Mouse (Mus musculus) liver, embryonic 11.5 days (tissue): ENCODE results near the gene Rhd. TPM values are rescaled to one million over a fixed set of nuclear protein-coding genes. Genes with fewer than 3 reads are reported as not detected.
A peak's percentile ranks its signal among the peaks of the same experiment; 100 is the strongest.

ENCODE experiments used
- ATAC-seq: fragments of 200-750 bp; cut with Nextera tagmentation; replicated peaks from 2 replicates; pipeline ENCODE4 v1.8.0; 2017; ENCODE audit warnings: moderate number of reproducible peaks, mild to moderate bottlenecking, moderate TSS enrichment, moderate library complexity; ENCODE audit not compliant: low FRiP score
- DNase-seq: peaks from one replicate; pipeline ENCODE4 v3.0.0-alpha.2; 2017; ENCODE audit warnings: low spot score
- H3K27ac ChIP-seq: fragments of 300-500 bp; sonication (generic); 2 replicates; pipeline ENCODE4 v1.5.1; 2014; ENCODE audit warnings: mild to moderate bottlenecking, low read depth, low read length, control low read depth
- H3K27me3 ChIP-seq: fragments of 300-500 bp; sonication (generic); replicated peaks from 2 replicates; pipeline ENCODE4 v1.6.1; 2014; ENCODE audit warnings: low read length, mixed read lengths; ENCODE audit not compliant: control insufficient read depth, insufficient read depth
- H3K36me3 ChIP-seq: fragments of 300-500 bp; sonication (generic); 2 replicates; pipeline ENCODE4 v1.6.1; 2014; ENCODE audit warnings: mild to moderate bottlenecking, low read length, moderate library complexity, mixed read lengths; ENCODE audit not compliant: control insufficient read depth, insufficient read depth
- H3K4me1 ChIP-seq: fragments of 300-500 bp; sonication (generic); replicated peaks from 2 replicates; pipeline ENCODE4 v1.6.1; 2014; ENCODE audit warnings: low read length, mixed read lengths; ENCODE audit not compliant: control insufficient read depth, insufficient read depth
- H3K4me2 ChIP-seq: fragments of 300-500 bp; sonication (generic); 2 replicates; pipeline ENCODE4 v1.6.1; 2014; ENCODE audit warnings: mild to moderate bottlenecking, control low read depth, moderate library complexity
- H3K4me3 ChIP-seq: fragments of 300-500 bp; sonication (generic); 2 replicates; pipeline ENCODE4 v1.5.1; 2014; ENCODE audit warnings: low read depth, low read length, control low read depth
- H3K9ac ChIP-seq: fragments of 300-500 bp; sonication (generic); 2 replicates; pipeline ENCODE4 v1.6.1; 2014; ENCODE audit warnings: low read depth, low read length, control low read depth
- H3K9me3 ChIP-seq: fragments of 300-500 bp; sonication (generic); 2 replicates; pipeline ENCODE4 v1.6.1; 2016; ENCODE audit warnings: low read length, inconsistent platforms, mixed read lengths; ENCODE audit not compliant: control insufficient read depth
- WGBS: fragments of 180-500 bp; shearing (Covaris S2); extraction: QIAGEN DNeasy Blood & Tissue Kit; methylation state at CpG from one replicate; pipeline ENCODE4 v1.1.7; 2014; 5-methylcytosine and 5-hydroxymethylcytosine counted together
- polyA plus RNA-seq: library from polyadenylated mRNA; unstranded; fragments of >200 nt; fragmentation: Nextera tagmentation; extraction: Ambion mirVana; gene quantifications from 2 replicates; pipeline ENCODE4 v1.2.1, GENCODE M21; 2014

Rhd gene
- polyA plus RNA-seq, 1 experiment from 2014 or later = 213 TPM

- DNase-seq (peak; percentile 56), ATAC-seq (peak; percentile 81)
- 43% methylated on average over 6 of the region's 6 CpGs for WGBS
- Histone ChIP-seq H3K27me3 (no peaks in the 10 kb centered on the region), H3K9me3 (no peaks in the 10 kb centered on the region), H3K9ac (peak overlapping the region; percentile 78), H3K4me2 (peak overlapping the region; percentile 82), H3K4me3 (peak overlapping the region; percentile 66), H3K27ac (peak overlapping the region; percentile 87), H3K4me1 (peaks cover 33% of the 10 kb centered on the region), H3K36me3 (no peaks in the 10 kb centered on the region; the same call in 1 of the 2 replicates)
These were observed 1.0 kb downstream of the Rhd start for GRCm38 (mm10) chr4:134865340-134865739.

GRCm38 (mm10) chr4:134865789-134866188 lies 1.5 kb downstream of the Rhd start:
- DNase-seq = no peak
- Histone ChIP-seq H3K4me1 (peaks cover 37% of the 10 kb centered on the region), H3K4me3 (peak overlapping the region; percentile 66), H3K9me3 (no peaks in the 10 kb centered on the region), H3K27me3 (no peaks in the 10 kb centered on the region), H3K4me2 (peak overlapping the region; percentile 82), H3K36me3 (no peaks in the 10 kb centered on the region; the same call in 1 of the 2 replicates), H3K27ac (peak overlapping the region; percentile 87), H3K9ac (peak overlapping the region; percentile 62)
- no peak for ATAC-seq
- WGBS = 56% methylated on average over 5 of the region's 5 CpGs

DNA sequence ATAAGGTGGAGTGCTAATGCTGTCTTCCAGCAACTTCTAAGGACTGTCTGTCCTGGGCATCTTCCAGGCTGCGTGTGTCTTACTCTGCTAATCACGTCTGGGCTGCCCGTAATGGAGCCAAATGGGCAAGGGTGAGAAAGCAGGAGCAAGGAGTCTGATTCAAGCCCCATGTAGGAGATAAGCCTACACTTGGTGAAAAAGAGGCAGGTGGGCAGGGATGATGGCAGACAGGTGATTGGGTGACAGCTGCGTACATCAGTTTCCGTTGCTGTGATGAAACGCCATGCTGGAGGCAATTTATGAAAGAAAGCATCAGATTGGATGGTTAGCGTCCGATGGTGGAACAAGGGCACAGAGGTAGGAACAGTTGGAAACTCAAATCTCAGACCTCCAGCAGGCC lies 2.9 kb downstream of the Rhd start:
- 88% methylated on average over 8 of the region's 8 CpGs for WGBS
- H3K9ac ChIP-seq = no peak overlapping the region
- peak overlapping the region; percentile 20; the same call in 1 of the 2 replicates for H3K4me3 ChIP-seq
- no peaks in the 10 kb centered on the region; the same call in 1 of the 2 replicates for H3K36me3 ChIP-seq
- peak overlapping the region; percentile 82 for H3K4me2 ChIP-seq
- H3K4me1 ChIP-seq = peaks cover 42% of the 10 kb centered on the region
- no peaks in the 10 kb centered on the region for H3K9me3 ChIP-seq
- H3K27ac ChIP-seq = peak overlapping the region; percentile 94; the same call in 1 of the 2 replicates
- H3K27me3 ChIP-seq = no peaks in the 10 kb centered on the region
- DNase-seq (no peak), ATAC-seq (no peak)

GRCm38 (mm10) chr4:134867661-134868060 lies 3.3 kb downstream of the Rhd start:
- Histone ChIP-seq H3K27me3 (no peaks in the 10 kb centered on the region), H3K9me3 (no peaks in the 10 kb centered on the region), H3K27ac (peak overlapping the region; percentile 94), H3K4me2 (peak overlapping the region; percentile 82), H3K9ac (peak overlapping the region; percentile 66), H3K36me3 (no peaks in the 10 kb centered on the region; the same call in 1 of the 2 replicates), H3K4me3 (peak overlapping the region; percentile 46), H3K4me1 (peaks cover 42% of the 10 kb centered on the region)
- ATAC-seq = no peak
- 75% methylated on average over 8 of the region's 8 CpGs for WGBS
- DNase-seq = no peak

DNA sequence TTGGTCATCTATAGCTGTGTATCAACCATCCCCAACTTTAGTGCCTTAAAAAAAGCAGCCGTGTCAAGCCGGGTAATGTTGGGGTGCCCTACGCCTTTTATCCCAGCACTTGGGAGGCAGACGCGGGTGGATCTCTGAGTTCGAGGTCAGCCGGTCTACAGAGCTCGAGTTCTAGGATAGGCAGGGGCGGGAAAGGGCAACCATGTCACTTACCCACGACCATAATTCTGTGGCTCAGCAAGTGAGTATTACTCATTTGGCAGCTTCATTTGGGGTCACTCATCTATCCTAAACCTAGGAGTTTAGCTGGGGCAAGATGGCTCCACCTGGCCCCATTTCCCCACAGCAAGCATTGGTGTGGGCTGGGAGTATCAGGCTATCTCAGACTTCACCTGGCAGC lies 3.7 kb downstream of the Rhd start:
- Histone ChIP-seq H3K27me3 (no peaks in the 10 kb centered on the region), H3K4me3 (peak overlapping the region; percentile 46), H3K27ac (peak overlapping the region; percentile 94), H3K36me3 (no peaks in the 10 kb centered on the region; the same call in 1 of the 2 replicates), H3K4me2 (peak overlapping the region; percentile 82), H3K9ac (peak overlapping the region; percentile 66), H3K4me1 (peaks cover 42% of the 10 kb centered on the region), H3K9me3 (no peaks in the 10 kb centered on the region)
- DNase-seq (no peak), ATAC-seq (no peak)
- WGBS = 71% methylated on average over 10 of the region's 10 CpGs

DNA sequence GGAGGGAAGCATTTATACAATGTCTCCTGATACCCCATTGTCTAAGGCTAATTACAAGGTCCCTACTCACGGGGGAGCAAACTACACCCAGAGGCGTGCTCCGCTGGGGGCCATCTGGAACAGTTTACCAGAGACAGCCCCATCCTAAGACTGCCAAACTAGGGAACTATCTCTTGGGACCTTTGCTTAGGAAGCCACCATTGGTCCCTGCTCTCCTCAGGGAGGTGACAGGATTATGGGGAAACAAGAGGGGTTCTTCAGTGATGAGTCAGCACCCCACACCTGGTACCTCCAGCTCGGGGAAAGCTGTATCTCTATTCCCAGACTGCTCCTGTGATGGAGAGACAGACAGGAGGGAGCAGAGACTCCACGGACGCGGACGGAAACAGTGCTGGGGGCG lies 4.2 kb downstream of the Rhd start:
- peak overlapping the region; percentile 94 for H3K27ac ChIP-seq
- peak overlapping the region; percentile 46 for H3K4me3 ChIP-seq
- H3K36me3 ChIP-seq = no peaks in the 10 kb centered on the region; the same call in 1 of the 2 replicates
- ATAC-seq (no peak), DNase-seq (no peak)
- peaks cover 42% of the 10 kb centered on the region for H3K4me1 ChIP-seq
- no peaks in the 10 kb centered on the region for H3K27me3 ChIP-seq
- peak overlapping the region; percentile 82 for H3K4me2 ChIP-seq
- WGBS = 23% methylated on average over 9 of the region's 9 CpGs
- peak overlapping the region; percentile 66 for H3K9ac ChIP-seq
- no peaks in the 10 kb centered on the region for H3K9me3 ChIP-seq

DNA sequence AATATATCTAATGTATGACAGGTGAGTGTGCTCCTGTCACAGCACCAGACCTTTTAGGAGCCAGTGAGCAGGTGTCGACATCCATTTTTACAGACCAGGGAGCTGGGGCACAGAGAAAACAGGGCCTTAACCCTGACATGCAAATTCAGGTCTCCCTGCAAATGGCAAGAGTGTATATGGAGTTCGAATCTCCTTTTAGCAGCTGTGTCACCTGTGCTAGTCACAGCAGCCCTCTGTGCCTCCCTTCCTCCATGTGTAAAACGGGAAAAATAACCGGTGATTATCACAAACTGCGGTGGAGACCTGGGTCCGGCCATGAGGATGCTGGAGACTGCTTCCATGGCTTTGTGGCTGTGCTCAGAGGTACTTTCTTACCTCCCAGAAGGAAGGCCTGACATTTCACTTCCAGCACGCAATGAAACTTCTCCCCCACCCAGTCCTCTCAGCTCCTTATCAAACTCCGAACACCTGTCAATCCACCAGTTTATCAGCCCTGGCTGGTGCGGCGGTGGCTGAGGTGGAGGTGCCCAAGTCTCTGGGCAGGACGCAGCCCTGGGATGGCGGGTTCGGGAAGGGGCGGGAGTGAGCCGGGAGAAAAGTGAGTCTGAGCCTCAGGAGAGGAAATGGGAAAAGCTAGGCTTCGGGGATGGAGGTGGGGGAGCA lies 4.9 kb downstream of the Rhd start:
- ATAC-seq (peak; percentile 89), DNase-seq (peak; percentile 70)
- Histone ChIP-seq H3K27me3 (no peaks in the 10 kb centered on the region), H3K9me3 (no peaks in the 10 kb centered on the region), H3K27ac (peak overlapping the region; percentile 94), H3K4me3 (peak overlapping the region; percentile 46), H3K9ac (peak overlapping the region; percentile 66), H3K4me1 (peaks cover 42% of the 10 kb centered on the region), H3K4me2 (peak overlapping the region; percentile 82), H3K36me3 (no peaks in the 10 kb centered on the region; the same call in 1 of the 2 replicates)
- whole genome bisulfite sequencing = 6% methylated on average over 16 of the region's 16 CpGs

GRCm38 (mm10) chr4:134869815-134870375 lies 5.6 kb downstream of the Rhd start:
- Histone ChIP-seq H3K9me3 (no peaks in the 10 kb centered on the region), H3K36me3 (no peaks in the 10 kb centered on the region; the same call in 1 of the 2 replicates), H3K4me1 (peaks cover 42% of the 10 kb centered on the region), H3K9ac (peak overlapping the region; percentile 61), H3K27me3 (no peaks in the 10 kb centered on the region), H3K27ac (peak overlapping the region; percentile 94), H3K4me3 (peak overlapping the region; percentile 46), H3K4me2 (peak overlapping the region; percentile 82)
- ATAC-seq = peak; percentile 62
- DNase-seq = peak; percentile 41
- 40% methylated on average over 7 of the region's 7 CpGs for WGBS
